Mouse (Mus musculus): ENCODE data around the gene Ecel1. TPM values are rescaled to one million over a fixed set of nuclear protein-coding genes. Genes with fewer than 3 reads are reported as not detected.

The Ecel1 gene
- total RNA-seq, 1 experiment from 2014 or later: 0.73 TPM

GRCm38 (mm10) chr1:87170458-87170857 is 14.1 kb upstream of the Ecel1 start:
- no peak for DNase-seq

- DNase-seq: no peak
Observed at GRCm38 (mm10) chr1:87164796-87165184, 8.5 kb upstream of the Ecel1 start.

GRCm38 (mm10) chr1:87164164-87164795 is 8.0 kb upstream of the Ecel1 start:
- DNase-seq: no peak

- no peak for DNase-seq
Observed at GRCm38 (mm10) chr1:87159396-87159795, 3.1 kb upstream of the Ecel1 start.

DNA sequence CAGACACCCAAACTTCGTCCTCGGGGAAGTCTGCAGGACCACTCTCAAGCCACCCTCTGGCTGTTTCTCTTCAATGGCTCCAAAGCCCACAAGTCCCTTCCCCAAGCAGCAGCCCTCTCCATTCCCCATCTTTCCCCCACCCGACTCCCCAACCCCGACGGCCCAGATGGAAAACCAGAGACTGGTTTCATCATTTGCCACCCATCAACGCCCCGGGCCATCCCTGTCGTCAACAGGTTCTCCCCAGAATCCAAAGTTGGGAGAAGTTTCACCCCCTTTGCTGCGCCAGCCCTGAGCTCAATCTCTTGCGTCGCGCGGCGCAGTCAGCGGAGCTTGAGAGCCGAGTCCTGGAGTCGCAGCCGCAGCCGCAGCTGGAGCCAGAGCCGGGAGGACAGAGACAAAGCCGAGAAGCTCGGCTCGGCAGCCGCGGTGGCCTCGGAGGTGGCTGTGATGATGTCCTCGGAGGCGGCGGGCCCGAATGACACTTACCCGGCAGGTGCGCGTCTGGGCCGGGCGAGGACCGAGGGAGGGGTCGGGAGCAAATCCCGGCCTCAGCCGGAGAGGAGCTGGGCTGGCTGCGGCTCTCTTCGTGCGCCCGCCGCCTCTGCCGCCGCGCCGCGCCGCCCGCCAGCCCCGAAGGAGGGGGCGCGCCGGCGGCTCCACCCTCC is 656 bp downstream of the Ecel1 start:
- peak; percentile 26 for DNase-seq

GRCm38 (mm10) chr1:87154501-87155120 is 1.7 kb downstream of the Ecel1 start:
- no peak for DNase-seq

DNA sequence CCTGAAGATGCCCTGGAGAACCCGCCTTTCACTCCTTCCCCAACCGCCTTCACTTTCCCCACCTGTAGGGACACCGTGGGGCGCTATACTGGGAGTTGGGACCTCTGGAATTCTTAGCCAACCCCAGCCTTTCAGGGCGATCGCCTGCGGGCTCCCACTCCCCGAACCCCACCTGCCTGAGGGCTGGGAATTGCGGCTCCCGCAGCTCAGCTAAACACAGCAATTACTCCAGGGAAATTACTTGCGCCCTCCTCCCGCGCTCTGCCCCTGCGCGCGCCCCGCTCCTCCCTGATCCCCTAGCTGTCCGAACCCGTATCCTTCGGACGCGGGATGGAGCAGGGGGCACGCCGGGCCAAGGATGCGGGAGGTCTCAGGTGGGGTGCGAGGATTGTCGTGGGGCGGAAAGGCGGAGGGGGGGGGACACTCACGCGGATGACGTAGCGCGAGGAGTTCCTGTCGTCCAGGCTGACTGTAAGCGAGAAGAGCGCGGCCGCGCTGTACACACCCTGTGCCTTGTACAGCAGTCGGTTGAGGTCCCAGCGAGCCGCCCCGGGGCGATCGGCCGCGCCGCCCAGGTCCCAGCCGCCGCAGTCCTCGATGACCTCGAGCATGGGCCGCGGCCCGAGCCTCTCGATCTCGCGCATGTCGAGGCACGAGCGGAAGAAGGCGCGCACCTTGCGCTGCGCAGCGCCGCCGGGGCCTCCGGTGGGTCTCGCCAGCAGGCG is 2.4 kb downstream of the Ecel1 start:
- no peak for DNase-seq

DNA sequence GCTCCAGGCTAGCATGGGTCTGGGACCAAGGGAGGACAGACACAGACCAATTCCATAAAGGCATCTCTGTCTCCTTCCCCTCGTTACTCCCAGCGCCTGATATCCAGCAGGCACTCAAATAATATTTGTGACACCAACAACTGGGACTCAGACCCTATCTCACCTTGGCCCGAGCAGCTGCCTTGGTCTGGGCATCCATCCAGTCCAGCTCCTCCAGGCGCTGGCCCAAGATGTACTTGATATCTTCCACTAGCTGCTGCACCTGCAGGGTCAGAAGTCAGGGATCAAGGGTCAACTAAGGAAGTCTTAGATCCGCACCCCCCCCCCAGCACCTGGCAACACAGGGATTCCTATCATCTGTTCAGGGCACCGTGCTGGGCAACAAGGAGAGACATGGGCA is 5.0 kb downstream of the Ecel1 start:
- no peak for DNase-seq

GRCm38 (mm10) chr1:87149422-87149821 is 6.9 kb downstream of the Ecel1 start:
- DNase-seq: no peak

DNA sequence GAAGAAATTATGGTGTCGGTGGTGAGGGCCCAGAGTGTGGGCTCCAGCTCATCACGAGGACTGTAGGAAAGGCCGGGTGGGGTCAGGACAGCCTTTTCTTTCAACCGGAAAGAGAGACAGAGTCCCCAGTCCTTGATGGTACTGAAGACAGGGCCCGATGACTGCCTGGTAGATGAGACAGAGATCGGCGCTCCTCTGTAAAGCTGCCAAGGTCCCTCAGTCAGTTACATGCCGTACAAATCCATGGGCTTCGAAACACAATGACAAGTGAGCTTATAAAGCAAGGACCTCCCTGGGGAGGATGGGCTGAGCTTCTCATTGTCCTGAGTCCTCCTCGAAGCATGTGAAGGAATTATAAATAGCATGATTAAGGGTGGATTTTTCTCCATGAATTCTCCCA is 13.2 kb downstream of the Ecel1 start:
- DNase-seq: peak; percentile 44

DNA sequence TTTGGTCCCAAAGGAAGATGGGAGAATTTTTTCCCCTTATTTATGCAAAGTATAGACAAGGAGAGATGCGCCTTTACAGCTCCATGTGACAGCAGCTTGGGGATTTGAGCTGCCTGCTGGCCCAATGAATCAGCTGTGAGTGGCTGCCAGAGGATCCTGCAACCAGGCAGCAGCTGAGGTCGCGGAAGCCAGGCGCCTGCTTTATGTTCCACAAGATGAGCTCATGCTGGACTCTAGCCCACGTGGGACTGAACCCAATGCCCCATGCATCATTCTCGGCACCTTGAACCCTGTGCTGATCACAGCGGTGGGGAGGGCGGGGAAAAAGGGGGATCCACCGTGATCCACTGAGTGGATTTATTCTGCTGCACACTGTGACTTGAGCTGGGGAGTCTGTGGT is 13.9 kb downstream of the Ecel1 start:
- DNase-seq: peak; percentile 79

GRCm38 (mm10) chr1:87141550-87141949 is 14.8 kb downstream of the Ecel1 start:
- DNase-seq: no peak

GRCm38 (mm10) chr1:87131803-87132202 is 24.5 kb downstream of the Ecel1 start:
- no peak for DNase-seq

GRCm38 (mm10) chr1:87127206-87128030 is 28.9 kb downstream of the Ecel1 start:
- no peak for DNase-seq

DNA sequence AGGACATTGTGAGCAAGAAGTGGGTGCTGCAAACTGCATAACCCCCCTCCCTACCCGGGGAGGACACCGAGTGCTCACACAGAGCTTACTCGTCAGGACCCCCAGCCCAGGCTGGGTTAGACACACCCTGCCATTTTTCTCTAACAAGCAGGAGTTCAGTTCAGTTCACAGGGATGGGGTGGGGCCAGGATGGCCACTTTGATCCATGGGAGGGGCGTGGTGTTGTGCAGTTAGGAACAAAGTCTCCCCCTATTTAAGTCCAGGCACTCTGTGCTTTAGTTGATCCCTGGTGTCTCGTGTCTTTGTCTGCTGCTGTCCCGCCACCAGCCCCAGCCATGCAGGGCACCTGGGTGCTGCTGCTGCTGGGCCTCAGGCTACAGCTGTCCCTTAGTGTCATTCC is 31.6 kb downstream of the Ecel1 start, which contains the start of gene Akp3:
Akp3 (plus strand) TSS at position 301 of the 400 bp plus-strand sequence.
- no peak for DNase-seq

DNA sequence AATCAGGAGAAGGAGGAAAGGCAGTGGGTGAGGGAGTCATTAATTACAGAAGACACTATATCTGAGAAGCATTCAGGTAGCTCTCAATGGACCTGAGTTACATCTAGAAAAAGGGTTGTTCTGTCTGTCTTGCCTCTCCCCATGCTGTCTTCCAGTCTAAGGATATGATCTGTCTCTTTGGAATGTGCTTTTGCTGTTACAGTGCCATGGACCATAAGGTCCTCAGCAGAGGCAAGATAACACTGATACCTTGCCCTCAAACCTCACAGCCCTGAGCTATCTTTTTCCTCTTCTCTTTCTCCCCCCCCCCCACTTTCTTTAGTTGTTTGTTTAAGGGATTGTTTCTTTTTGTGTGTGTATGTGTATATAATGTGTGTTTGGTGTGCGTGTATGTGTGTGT is 41.5 kb downstream of the Ecel1 start:
- DNase-seq: no peak

DNA sequence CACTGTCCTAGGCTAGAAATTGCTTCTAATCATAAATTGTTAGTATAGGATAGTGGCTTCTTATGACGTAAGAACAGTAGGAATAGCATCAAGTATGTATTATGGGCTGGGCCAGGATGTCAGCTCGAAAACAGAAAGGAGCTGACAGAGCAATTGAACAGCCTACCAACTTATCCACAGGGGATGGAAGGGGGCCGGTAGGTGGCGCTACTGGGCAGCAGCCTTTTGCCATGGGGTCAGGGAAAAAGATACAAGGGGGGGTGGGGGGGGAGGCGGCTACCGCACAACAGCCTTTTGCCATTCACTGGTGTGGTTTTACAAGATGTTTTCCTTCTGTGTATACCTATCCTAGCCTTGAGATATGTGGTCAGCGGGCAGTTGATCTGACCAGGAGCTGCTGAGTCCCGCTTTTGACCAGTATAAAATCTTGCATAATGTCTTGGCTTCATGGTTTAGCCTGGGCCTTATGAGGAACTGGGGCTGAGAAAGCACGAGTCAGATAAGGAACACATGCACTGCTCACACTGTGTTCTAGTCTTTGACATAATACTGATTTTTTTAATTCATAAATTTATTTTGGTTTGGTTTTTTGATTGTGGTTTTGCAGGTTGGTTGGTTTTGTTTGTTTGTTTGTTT is 44.5 kb downstream of the Ecel1 start:
- peak; percentile 72 for DNase-seq

DNA sequence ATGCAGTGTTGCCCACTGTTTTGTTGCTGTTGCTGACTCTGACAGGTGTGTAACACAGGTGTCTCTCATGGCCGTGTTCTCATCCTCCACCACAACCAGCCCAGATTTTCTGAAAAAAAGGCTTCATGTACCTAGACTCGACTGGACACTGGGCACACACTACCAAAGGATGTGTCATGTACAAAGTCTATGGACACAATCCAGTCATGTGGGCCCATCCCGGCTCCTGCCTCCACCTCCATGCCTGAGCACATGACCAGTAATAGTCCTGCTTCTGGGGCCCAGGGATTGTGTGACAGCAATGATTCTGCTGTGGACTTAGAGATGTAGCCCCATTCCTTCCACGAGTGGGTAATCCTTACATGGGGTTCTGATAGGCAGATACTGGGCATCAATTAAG is 47.8 kb downstream of the Ecel1 start:
- no peak for DNase-seq

DNA sequence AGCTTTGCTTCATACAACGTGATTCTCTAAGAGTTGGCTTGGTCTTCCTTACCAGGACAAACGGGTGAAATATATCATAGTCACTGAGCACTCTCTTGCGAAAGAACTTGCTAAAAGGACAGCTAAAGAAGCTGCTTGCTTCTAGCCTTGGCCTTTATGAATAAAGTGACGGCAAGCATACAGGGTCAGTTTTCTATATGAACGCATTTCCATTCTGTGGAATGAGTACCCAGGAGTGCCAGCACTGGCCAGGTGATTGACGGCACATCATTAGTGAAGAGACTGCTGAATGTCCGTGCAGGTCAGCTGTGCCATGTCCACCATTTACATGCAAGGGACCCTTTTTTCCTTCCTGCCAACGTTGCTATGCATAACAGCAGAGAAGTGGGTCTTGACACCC is 49.8 kb downstream of the Ecel1 start:
- DNase-seq: no peak

DNA sequence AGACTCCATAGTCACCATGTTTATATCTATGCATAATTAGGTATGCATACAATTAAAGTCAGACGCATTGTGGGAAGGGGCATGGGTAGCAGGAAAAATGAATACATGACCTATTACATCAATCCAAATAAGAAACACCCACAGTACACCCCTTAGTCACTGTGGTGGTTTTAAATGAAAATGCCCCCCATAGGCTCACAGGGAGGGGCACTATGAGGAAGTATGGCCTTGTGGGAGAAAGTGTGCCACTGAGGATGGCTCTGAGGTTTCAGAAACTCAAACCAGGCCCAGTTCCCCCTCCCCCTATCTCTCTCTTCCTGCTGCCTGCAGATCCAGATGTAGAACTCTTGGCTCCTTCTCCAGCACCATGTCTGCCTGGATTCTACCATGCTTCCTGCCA is 52.4 kb downstream of the Ecel1 start:
- DNase-seq: no peak

- no peak for DNase-seq
Observed at GRCm38 (mm10) chr1:87102114-87102513, 54.2 kb downstream of the Ecel1 start.

- DNase-seq: no peak
Observed at GRCm38 (mm10) chr1:87101411-87101810, 54.9 kb downstream of the Ecel1 start, which contains the start of gene Alpi. Alpi (minus strand) TSS chr1:87101606.
